In the genomic region with DNA sequence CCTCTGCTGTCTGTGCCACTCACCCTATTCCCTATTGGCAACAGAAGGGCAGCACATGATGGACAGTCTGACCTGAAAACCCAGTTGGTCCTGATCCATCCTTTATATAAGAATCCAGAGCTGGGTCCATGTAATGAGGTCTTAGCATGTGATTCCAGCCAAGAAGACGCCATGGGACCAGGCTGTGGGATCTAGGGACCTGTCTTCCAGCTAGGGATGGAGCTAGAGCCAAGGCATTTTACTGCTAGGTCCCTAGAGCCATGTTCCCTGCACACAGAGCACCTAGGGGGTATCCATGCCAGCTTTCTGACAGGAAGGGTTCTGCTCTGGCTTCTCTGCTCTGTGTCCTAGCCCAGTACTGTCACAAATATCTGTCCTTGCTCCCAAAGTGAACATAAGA, we compare ENCODE assay signal across 16 mouse cellular contexts. TPM values are rescaled to one million over a fixed set of nuclear protein-coding genes. Genes with fewer than 3 reads are reported as not detected.
DNase-seq lines count a peak whose midpoint lies in the region; ATAC-seq and TF ChIP-seq lines count a peak whose summit lies in the region.
"Had no signal": no experiment of that assay in that cellular context is flagged by ENCODE, and none has a peak within 500 bp of the region (broad histone marks: within the 10 kb centered on the region; RNA-seq: fewer than 3 reads in every experiment).

No protein-coding gene starts in this region.

- no peaks in the 10 kb centered on the region for H3K4me1 ChIP-seq in midbrain, embryonic 11.5 days (ENCODE audit: control insufficient read depth, insufficient read depth, low read length)
- H3K4me1 ChIP-seq in midbrain, embryonic 10.5 days = no peaks in the 10 kb centered on the region
- H3K4me1 ChIP-seq in liver, postnatal 0 days (ENCODE audit: insufficient read depth) = peaks cover 22% of the 10 kb centered on the region
- H3K4me1 ChIP-seq: embryonic facial prominence, embryonic 12.5 days; forebrain, embryonic 15.5 days; hindbrain, embryonic 13.5 days had no signal

- H3K27me3 ChIP-seq in midbrain, embryonic 11.5 days (ENCODE audit: control insufficient read depth, insufficient read depth, low read length) = no peaks in the 10 kb centered on the region
- H3K27me3 ChIP-seq in midbrain, embryonic 10.5 days (ENCODE audit: low read depth, poor library complexity, severe bottlenecking) = no peaks in the 10 kb centered on the region
- no peaks in the 10 kb centered on the region for H3K27me3 ChIP-seq in liver, postnatal 0 days (ENCODE audit: insufficient read depth, low read length)
- H3K27me3 ChIP-seq: embryonic facial prominence, embryonic 12.5 days; forebrain, embryonic 15.5 days; hindbrain, embryonic 13.5 days had no signal

- H3K9ac ChIP-seq in midbrain, embryonic 11.5 days (ENCODE audit: low read length) = no peak overlapping the region
- no peak overlapping the region for H3K9ac ChIP-seq in liver, postnatal 0 days (replicated peaks)
- H3K9ac ChIP-seq: embryonic facial prominence, embryonic 12.5 days; forebrain, embryonic 15.5 days; hindbrain, embryonic 13.5 days had no signal

- no peak for ATAC-seq in midbrain, embryonic 11.5 days (ENCODE audit: low FRiP score)
- no peak for ATAC-seq in liver, postnatal 0 days
- ATAC-seq in activated CD4-positive, CD25-positive, alpha-beta regulatory T cell, adult 4 months = no peak
- ATAC-seq: forebrain, embryonic 15.5 days; hindbrain, postnatal 0 days had no signal

- H3K36me3 ChIP-seq in midbrain, embryonic 11.5 days (ENCODE audit: control insufficient read depth, insufficient read depth, low read length) = no peaks in the 10 kb centered on the region
- H3K36me3 ChIP-seq in midbrain, embryonic 10.5 days = no peaks in the 10 kb centered on the region
- H3K36me3 ChIP-seq in liver, postnatal 0 days (replicated peaks; ENCODE audit: insufficient read depth, low read length) = no peaks in the 10 kb centered on the region
- H3K36me3 ChIP-seq: embryonic facial prominence, embryonic 12.5 days; forebrain, embryonic 15.5 days; hindbrain, embryonic 13.5 days had no signal

- peak overlapping the region; percentile 32; the same call in 1 of the 2 replicates for H3K27ac ChIP-seq in left cerebral cortex, adult 2 months
- no peak overlapping the region for H3K27ac ChIP-seq in midbrain, embryonic 11.5 days (ENCODE audit: low read depth, low read length)
- no peak overlapping the region for H3K27ac ChIP-seq in midbrain, embryonic 10.5 days (replicated peaks)
- peak overlapping the region; percentile 84; the same call in 1 of the 2 replicates for H3K27ac ChIP-seq in liver, postnatal 0 days (ENCODE audit: low read depth)
- H3K27ac ChIP-seq: embryonic facial prominence, embryonic 12.5 days; forebrain, embryonic 15.5 days; hindbrain, embryonic 13.5 days; hindbrain, postnatal 0 days had no signal

- intact Hi-C loops in left cerebral cortex, adult 2 months (cut with DNase I) = no loop called here
- intact Hi-C loops in left cerebral cortex, postnatal 36 days (cut with DNase I) = no loop called here

- no peak for TF ChIP-seq CTCF in left cerebral cortex, adult 2 months (IDR thresholded peaks at IDR 0.05)
- TF ChIP-seq CTCF in liver, postnatal 0 days (IDR thresholded peaks at IDR 0.05; ENCODE audit: low read depth) = no peak

- peak; percentile 69 for DNase-seq in adrenal gland, postnatal 10 days
- DNase-seq in adrenal gland, adult 18-20 months (ENCODE audit: low spot score in 2 of 2) = no peak
- DNase-seq in left cerebral cortex, adult 2 months (ENCODE audit: extremely low spot score in 1 of 2, low spot score in 2 of 2) = no peak
- DNase-seq in left cerebral cortex, postnatal 36 days (ENCODE audit: low spot score in 2 of 2) = no peak
- peak; percentile 53 for DNase-seq in midbrain, embryonic 11.5 days (ENCODE audit: low spot score, missing footprints)
- no peak for DNase-seq in midbrain, embryonic 10.5 days (ENCODE audit: low spot score)
- no peak for DNase-seq in liver, postnatal 0 days
- DNase-seq: cerebellum, adult 11-12 months; cerebellum, adult 9-10 months; gastrocnemius, postnatal 36 days; heart, postnatal 10 days had no signal

- H3K4me3 ChIP-seq in left cerebral cortex, adult 2 months = no peak overlapping the region
- H3K4me3 ChIP-seq in midbrain, embryonic 11.5 days (ENCODE audit: low read depth, low read length) = no peak overlapping the region
- H3K4me3 ChIP-seq in midbrain, embryonic 10.5 days = no peak overlapping the region
- H3K4me3 ChIP-seq in liver, postnatal 0 days (ENCODE audit: low read depth, low read length) = no peak overlapping the region
- H3K4me3 ChIP-seq: embryonic facial prominence, embryonic 12.5 days; forebrain, embryonic 15.5 days; hindbrain, embryonic 13.5 days had no signal

- no peak overlapping the region for H3K4me2 ChIP-seq in midbrain, embryonic 11.5 days
- no peak overlapping the region for H3K4me2 ChIP-seq in liver, postnatal 0 days (ENCODE audit: low read depth, low read length)
- H3K4me2 ChIP-seq: embryonic facial prominence, embryonic 12.5 days; forebrain, embryonic 15.5 days; hindbrain, embryonic 13.5 days had no signal

- WGBS in midbrain, embryonic 11.5 days = 73% methylated on average over 1 of the region's 1 CpGs
- 67% methylated on average over 1 of the region's 1 CpGs for WGBS in midbrain, embryonic 10.5 days
- 85% methylated on average over 1 of the region's 1 CpGs for WGBS in liver, postnatal 0 days (ENCODE audit: insufficient replicate concordance)

- TF ChIP-seq EP300 in liver, postnatal 0 days (IDR thresholded peaks at IDR 0.05; ENCODE audit: low read depth) = no peak

- no peaks in the 10 kb centered on the region for H3K9me3 ChIP-seq in midbrain, embryonic 11.5 days (ENCODE audit: control insufficient read depth, low read length)
- no peaks in the 10 kb centered on the region for H3K9me3 ChIP-seq in midbrain, embryonic 10.5 days (replicated peaks)
- no peaks in the 10 kb centered on the region for H3K9me3 ChIP-seq in liver, postnatal 0 days (ENCODE audit: low read length)
- H3K9me3 ChIP-seq: embryonic facial prominence, embryonic 12.5 days; forebrain, embryonic 15.5 days; hindbrain, embryonic 13.5 days had no signal

RNA-seq across cellular contexts. Expression of a gene that starts 58.4 kb away (rescaled TPM):
- total RNA-seq in adrenal gland, postnatal 10 days (2021) = 10 to 100 TPM; 18.1 to 23.5 TPM
- 10 to 100 TPM in 1 of 2 experiments, 1 to 10 TPM in 1; 7.1 to 19.1 TPM for total RNA-seq in adrenal gland, adult 18-20 months (2021)
- total RNA-seq in left cerebral cortex, adult 2 months (2021) = 1 to 10 TPM; 2.2 to 2.4 TPM
- 1 to 10 TPM; 2.3 to 2.4 TPM for total RNA-seq in left cerebral cortex, postnatal 36 days (2021)
- polyA plus RNA-seq in midbrain, embryonic 11.5 days (2014; fragmentation: Nextera tagmentation; extraction: Ambion mirVana) = 3.3 and 3.6 TPM in 2 replicates
- polyA plus RNA-seq in midbrain, embryonic 10.5 days (2016; fragmentation: Nextera tagmentation; extraction: Ambion mirVana) = 1.6 and 1.8 TPM in 2 replicates
- 30.7 and 32.5 TPM in 2 replicates for polyA plus RNA-seq in liver, postnatal 0 days (2015; fragmentation: Nextera tagmentation; extraction: Ambion mirVana)
- polyA plus RNA-seq in activated CD4-positive, CD25-positive, alpha-beta regulatory T cell, adult 4 months (2017; shearing (Covaris generic)) = 10 to 100 TPM; 29.9 to 32.5 TPM

Comparison
In these comparisons a context has a peak if more than half of its experiments do, and no peak if none do; other contexts are left out.
1. DNase-seq: peak in adrenal gland, postnatal 10 days (single experiment) and midbrain, embryonic 11.5 days (single experiment); none in adrenal gland, adult 18-20 months (0 of 2), left cerebral cortex, adult 2 months (0 of 2), left cerebral cortex, postnatal 36 days (0 of 2), midbrain, embryonic 10.5 days (single experiment) and liver, postnatal 0 days (single experiment).
2. H3K27ac ChIP-seq: peak in left cerebral cortex, adult 2 months (single experiment) and liver, postnatal 0 days (single experiment); none in midbrain, embryonic 11.5 days (single experiment) and midbrain, embryonic 10.5 days (single experiment).